In the genomic region with DNA sequence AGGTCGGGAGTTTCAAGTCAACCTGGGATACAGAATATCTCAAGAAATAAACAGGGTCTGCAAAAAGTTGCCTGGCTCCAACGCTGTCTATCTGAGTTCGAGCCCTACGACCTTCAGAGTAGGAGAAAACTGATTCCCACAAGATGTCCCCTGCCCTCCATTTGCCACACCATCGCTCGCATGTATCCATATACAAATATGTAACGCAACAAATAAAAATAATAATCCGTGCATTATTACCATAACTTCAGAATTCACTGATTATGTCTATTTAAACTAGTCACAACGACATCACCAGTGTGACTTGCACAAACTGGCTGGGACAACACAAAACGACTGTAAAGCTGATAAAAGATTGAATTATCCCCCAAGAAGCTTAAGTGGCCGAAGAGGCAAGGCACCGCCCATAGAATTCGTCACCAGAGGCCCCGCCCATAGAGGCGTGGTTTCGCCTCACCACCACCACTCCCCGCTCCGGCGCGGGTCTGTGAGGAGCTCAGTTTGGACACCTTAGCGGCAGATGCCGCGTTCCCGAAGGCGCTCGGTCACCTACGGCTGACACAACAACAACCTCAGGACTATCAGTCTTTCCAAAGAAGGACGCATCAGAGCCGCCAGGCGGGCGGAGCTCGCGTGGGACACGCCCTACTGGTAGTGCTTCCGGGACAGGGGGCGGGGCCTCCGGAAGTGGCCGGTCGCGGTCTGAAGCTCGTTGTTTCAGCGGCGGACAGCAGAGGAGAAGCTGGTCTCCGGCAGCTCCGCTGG, we compare ENCODE assay signal across 7 mouse cellular contexts. TPM values are rescaled to one million over a fixed set of nuclear protein-coding genes. Genes with fewer than 3 reads are reported as not detected.
DNase-seq lines count a peak whose midpoint lies in the region; ATAC-seq lines count a peak whose summit lies in the region.

A gene (plus strand): TSS at position 671 of the 765 bp plus-strand sequence.

- H3K9ac ChIP-seq in intestine, embryonic 16.5 days (ENCODE audit: low read depth, low read length) = peak within 1 kb of the TSS; percentile 80
- H3K9ac ChIP-seq in midbrain, embryonic 11.5 days (ENCODE audit: low read length) = peak within 1 kb of the TSS; percentile 88

- 5% methylated on average over 45 of the region's 45 CpGs for WGBS in intestine, embryonic 16.5 days
- 7% methylated on average over 45 of the region's 45 CpGs for WGBS in midbrain, embryonic 11.5 days

- H3K4me2 ChIP-seq in intestine, embryonic 16.5 days (ENCODE audit: low read depth, low read length) = peak within 1 kb of the TSS; percentile 68
- peak within 1 kb of the TSS; percentile 85 for H3K4me2 ChIP-seq in midbrain, embryonic 11.5 days

- peak; percentile 96 for ATAC-seq in intestine, embryonic 16.5 days
- peak; percentile 97 for ATAC-seq in midbrain, embryonic 11.5 days (ENCODE audit: low FRiP score)

- peak within 1 kb of the TSS; percentile 68 for H3K4me3 ChIP-seq in intestine, embryonic 16.5 days (ENCODE audit: low read length)
- peak within 1 kb of the TSS; percentile 94 for H3K4me3 ChIP-seq in midbrain, embryonic 11.5 days (ENCODE audit: low read depth, low read length)

- intact Hi-C loops in left cerebral cortex, postnatal 36 days (cut with DNase I) = no loop called here

- no peaks in the 10 kb centered on the region for H3K9me3 ChIP-seq in intestine, embryonic 16.5 days (ENCODE audit: control insufficient read depth, low read length)
- H3K9me3 ChIP-seq in midbrain, embryonic 11.5 days (ENCODE audit: control insufficient read depth, low read length) = no peaks in the 10 kb centered on the region

- DNase-seq in adrenal gland, adult 2 months = peak; percentile 96
- DNase-seq in embryo, embryonic 11.5 days (ENCODE audit: low read depth, low spot score) = peak; percentile 82
- peak; percentile 81 to 94 for DNase-seq in gastrocnemius, postnatal 4 days (ENCODE audit: low spot score in 2 of 2)
- DNase-seq in left cerebral cortex, postnatal 36 days (ENCODE audit: low spot score in 2 of 2) = peak; percentile 95
- DNase-seq in midbrain, embryonic 11.5 days (ENCODE audit: low spot score, missing footprints) = peak; percentile 99
- peak; percentile 82 for DNase-seq in skeletal muscle tissue, adult 2 months (ENCODE audit: low read depth, low spot score)

- peaks cover 14% of the 10 kb centered on the region for H3K4me1 ChIP-seq in intestine, embryonic 16.5 days (ENCODE audit: control insufficient read depth, insufficient read depth, low read length)
- peaks cover 11% of the 10 kb centered on the region; the same call in 1 of the 2 replicates for H3K4me1 ChIP-seq in midbrain, embryonic 11.5 days (ENCODE audit: control insufficient read depth, insufficient read depth, low read length)

- H3K27ac ChIP-seq in intestine, embryonic 16.5 days (ENCODE audit: low read length) = peak within 1 kb of the TSS; percentile 95
- H3K27ac ChIP-seq in midbrain, embryonic 11.5 days (ENCODE audit: low read depth, low read length) = peak within 1 kb of the TSS; percentile 80

- H3K36me3 ChIP-seq in intestine, embryonic 16.5 days (ENCODE audit: control insufficient read depth, insufficient read depth, low read length) = no peaks in the 10 kb centered on the region
- no peaks in the 10 kb centered on the region for H3K36me3 ChIP-seq in midbrain, embryonic 11.5 days (ENCODE audit: control insufficient read depth, insufficient read depth, low read length)

- no peaks in the 10 kb centered on the region for H3K27me3 ChIP-seq in intestine, embryonic 16.5 days (replicated peaks; ENCODE audit: control insufficient read depth, insufficient read depth, low read length)
- H3K27me3 ChIP-seq in midbrain, embryonic 11.5 days (ENCODE audit: control insufficient read depth, insufficient read depth, low read length) = no peaks in the 10 kb centered on the region

RNA-seq across cellular contexts. Expression of the gene that starts here (rescaled TPM):
- total RNA-seq in adrenal gland, adult 2 months (2021) = 10 to 100 TPM; 33.7 to 52.0 TPM
- polyA plus RNA-seq in adrenal gland, adult 2 months (2012; rRNA removed) = 3.2 and 3.4 TPM in 2 replicates
- 10 to 100 TPM; 27.2 to 30.3 TPM for total RNA-seq in gastrocnemius, postnatal 4 days (2021)
- 45.1 and 48.7 TPM in 2 replicates for polyA plus RNA-seq in intestine, embryonic 16.5 days (2015; fragmentation: Nextera tagmentation; extraction: Ambion mirVana)
- 10 to 100 TPM; 37.7 to 53.9 TPM for total RNA-seq in left cerebral cortex, postnatal 36 days (2021)
- polyA plus RNA-seq in midbrain, embryonic 11.5 days (2014; fragmentation: Nextera tagmentation; extraction: Ambion mirVana) = 84.2 and 92.4 TPM in 2 replicates

Comparison
In these comparisons a context has a peak if more than half of its experiments do, and no peak if none do; other contexts are left out.
1. Peak in every context shown above with its lines: DNase-seq, ATAC-seq, H3K4me3 ChIP-seq and H3K27ac ChIP-seq.
2. RNA of the gene that starts here (polyA plus RNA-seq): 84.2 to 92.4 TPM in midbrain, embryonic 11.5 days and 45.1 to 48.7 TPM in intestine, embryonic 16.5 days; 3.2 to 3.4 TPM in adrenal gland, adult 2 months; every median in the first group is over 10 times any median in the second.